Comparison of ENCODE assay signal across 13 mouse cellular contexts in genomic region chr8:46479794-46480532, GRCm38 (mm10). TPM values are rescaled to one million over a fixed set of nuclear protein-coding genes. Genes with fewer than 3 reads are reported as not detected.
DNase-seq lines count a peak whose midpoint lies in the region; ATAC-seq and TF ChIP-seq lines count a peak whose summit lies in the region.
"Had no signal": no experiment of that assay in that cellular context is flagged by ENCODE, and none has a peak within 500 bp of the region (broad histone marks: within the 10 kb centered on the region; RNA-seq: fewer than 3 reads in every experiment).

No protein-coding gene starts in this region.

- no peak overlapping the region for H3K9ac ChIP-seq in hindbrain, embryonic 13.5 days
- no peak overlapping the region for H3K9ac ChIP-seq in hindbrain, embryonic 14.5 days
- H3K9ac ChIP-seq in intestine, postnatal 0 days (ENCODE audit: low read depth, low read length): peak overlapping the region; percentile 22; the same call in 1 of the 2 replicates
- 0 out of 2 replicates have a peak overlapping the region, but pooled peaks have one; percentile 35 for H3K9ac ChIP-seq in stomach, postnatal 0 days (ENCODE audit: low read length)
- H3K9ac ChIP-seq: lung, embryonic 15.5 days had no signal

- peaks cover 9% of the 10 kb centered on the region for H3K4me1 ChIP-seq in hindbrain, embryonic 13.5 days (replicated peaks)
- 0 out of 2 replicates have a peak, but pooled peaks cover 3% of the 10 kb centered on the region for H3K4me1 ChIP-seq in hindbrain, embryonic 14.5 days (replicated peaks; ENCODE audit: control insufficient read depth, insufficient read depth, low read length)
- H3K4me1 ChIP-seq in intestine, postnatal 0 days (replicated peaks; ENCODE audit: control insufficient read depth, insufficient read depth, low read length): peaks cover 18% of the 10 kb centered on the region
- H3K4me1 ChIP-seq in stomach, postnatal 0 days (replicated peaks; ENCODE audit: control insufficient read depth, insufficient read depth): no peaks in the 10 kb centered on the region; the same call in 1 of the 2 replicates

- 72% methylated on average over 7 of the region's 7 CpGs for WGBS in hindbrain, embryonic 13.5 days
- WGBS in hindbrain, embryonic 14.5 days: 75% methylated on average over 7 of the region's 7 CpGs
- 23% methylated on average over 7 of the region's 7 CpGs for WGBS in intestine, postnatal 0 days
- WGBS in stomach, postnatal 0 days: 37% methylated on average over 7 of the region's 7 CpGs

- no peaks in the 10 kb centered on the region for H3K36me3 ChIP-seq in hindbrain, embryonic 13.5 days
- no peaks in the 10 kb centered on the region for H3K36me3 ChIP-seq in hindbrain, embryonic 14.5 days (replicated peaks; ENCODE audit: control insufficient read depth, insufficient read depth)
- no peaks in the 10 kb centered on the region; the same call in 1 of the 2 replicates for H3K36me3 ChIP-seq in intestine, postnatal 0 days (ENCODE audit: control insufficient read depth, insufficient read depth)
- H3K36me3 ChIP-seq in stomach, postnatal 0 days (ENCODE audit: control insufficient read depth, insufficient read depth, low read length): no peaks in the 10 kb centered on the region
- H3K36me3 ChIP-seq: lung, embryonic 15.5 days had no signal

- 0 out of 2 replicates have a peak overlapping the region, but pooled peaks have one; percentile 1 for H3K27ac ChIP-seq in hindbrain, embryonic 13.5 days
- no peak overlapping the region for H3K27ac ChIP-seq in hindbrain, embryonic 14.5 days
- peak overlapping the region; percentile 62 for H3K27ac ChIP-seq in intestine, postnatal 0 days (ENCODE audit: low read depth, low read length)
- 0 out of 2 replicates have a peak overlapping the region, but pooled peaks have one; percentile 30 for H3K27ac ChIP-seq in stomach, postnatal 0 days (replicated peaks)
- H3K27ac ChIP-seq: layer of hippocampus, adult 2 months; lung, embryonic 15.5 days had no signal

- H3K27me3 ChIP-seq in hindbrain, embryonic 13.5 days: peaks cover 10% of the 10 kb centered on the region; the same call in 1 of the 2 replicates
- no peaks in the 10 kb centered on the region for H3K27me3 ChIP-seq in hindbrain, embryonic 14.5 days (ENCODE audit: control insufficient read depth, insufficient read depth, low read length)
- no peaks in the 10 kb centered on the region for H3K27me3 ChIP-seq in intestine, postnatal 0 days (replicated peaks; ENCODE audit: control insufficient read depth, insufficient read depth, low read length)
- H3K27me3 ChIP-seq in stomach, postnatal 0 days (ENCODE audit: control insufficient read depth, insufficient read depth, low read length): no peaks in the 10 kb centered on the region
- H3K27me3 ChIP-seq: lung, embryonic 15.5 days had no signal

- H3K9me3 ChIP-seq in hindbrain, embryonic 13.5 days: no peaks in the 10 kb centered on the region
- H3K9me3 ChIP-seq in hindbrain, embryonic 14.5 days (ENCODE audit: control insufficient read depth, low read length): no peaks in the 10 kb centered on the region
- H3K9me3 ChIP-seq in intestine, postnatal 0 days (ENCODE audit: control insufficient read depth): no peaks in the 10 kb centered on the region
- no peaks in the 10 kb centered on the region for H3K9me3 ChIP-seq in stomach, postnatal 0 days (ENCODE audit: control insufficient read depth, low read length)
- H3K9me3 ChIP-seq: lung, embryonic 15.5 days had no signal

- no peak overlapping the region for H3K4me2 ChIP-seq in hindbrain, embryonic 13.5 days
- H3K4me2 ChIP-seq in hindbrain, embryonic 14.5 days (replicated peaks): no peak overlapping the region
- H3K4me2 ChIP-seq in intestine, postnatal 0 days (replicated peaks; ENCODE audit: low read depth): 0 out of 2 replicates have a peak overlapping the region, but pooled peaks have one; percentile 9
- no peak overlapping the region for H3K4me2 ChIP-seq in stomach, postnatal 0 days (replicated peaks; ENCODE audit: low read depth)
- H3K4me2 ChIP-seq: lung, embryonic 15.5 days had no signal

- no peak for DNase-seq in hindbrain, embryonic 14.5 days (ENCODE audit: low spot score)
- peak; percentile 57 for DNase-seq in retina, adult 2 months (ENCODE audit: low read depth, low spot score)
- no peak for DNase-seq in retina, embryonic 14.5 days (ENCODE audit: low spot score)
- DNase-seq in stomach, postnatal 0 days (ENCODE audit: low spot score): peak; percentile 45
- DNase-seq in thymus, adult 18-20 months: no peak
- no peak for DNase-seq in cerebellum, postnatal 14 days
- DNase-seq: right cerebral cortex, postnatal 14 days; thymus, postnatal 36 days had no signal

- TF ChIP-seq EP300 in stomach, postnatal 0 days (optimal IDR thresholded peaks at IDR 0.05): no peak

- H3K4me3 ChIP-seq in hindbrain, embryonic 13.5 days: no peak overlapping the region
- H3K4me3 ChIP-seq in hindbrain, embryonic 14.5 days (replicated peaks; ENCODE audit: low read length): no peak overlapping the region
- H3K4me3 ChIP-seq in intestine, postnatal 0 days (ENCODE audit: low read depth, low read length): no peak overlapping the region
- no peak overlapping the region for H3K4me3 ChIP-seq in stomach, postnatal 0 days (ENCODE audit: low read depth, low read length)
- H3K4me3 ChIP-seq: erythroblast, embryonic 14.5 days; layer of hippocampus, adult 2 months; lung, embryonic 15.5 days had no signal

- no peak for ATAC-seq in hindbrain, embryonic 13.5 days (ENCODE audit: low FRiP score)
- ATAC-seq in hindbrain, embryonic 14.5 days (ENCODE audit: low FRiP score): no peak
- ATAC-seq in intestine, postnatal 0 days: peak; percentile 22; the same call in 1 of the 2 replicates
- peak; percentile 49; the same call in 1 of the 2 replicates for ATAC-seq in stomach, postnatal 0 days (ENCODE audit: low FRiP score, low TSS enrichment)

- 0 out of 2 replicates have a peak, but pooled peaks have one; percentile 4 for TF ChIP-seq CTCF in intestine, postnatal 0 days (IDR thresholded peaks at IDR 0.05; ENCODE audit: low read depth)
- no peak for TF ChIP-seq CTCF in stomach, postnatal 0 days (IDR thresholded peaks at IDR 0.05; ENCODE audit: low read depth)

RNA-seq across cellular contexts. Expression of gene Acsl1, which starts 9.1 kb away (rescaled TPM):
- polyA plus RNA-seq in hindbrain, embryonic 13.5 days (2015; fragmentation: Nextera tagmentation; extraction: Ambion mirVana): 15.2 and 16.3 TPM in 2 replicates
- polyA plus RNA-seq in hindbrain, embryonic 14.5 days (2014; fragmentation: Nextera tagmentation; extraction: Ambion mirVana): 21.9 and 22.1 TPM in 2 replicates
- 54.0 and 59.1 TPM in 2 replicates for polyA plus RNA-seq in intestine, postnatal 0 days (2015; fragmentation: Nextera tagmentation; extraction: Ambion mirVana)
- polyA plus RNA-seq in stomach, postnatal 0 days (2015; fragmentation: Nextera tagmentation; extraction: Ambion mirVana): 47.4 and 47.5 TPM in 2 replicates

Comparison
In these comparisons a context has a peak if more than half of its experiments do, and no peak if none do; other contexts are left out.
1. DNase-seq: peak in retina, adult 2 months (single experiment) and stomach, postnatal 0 days (single experiment); none in hindbrain, embryonic 14.5 days (single experiment), retina, embryonic 14.5 days (single experiment), thymus, adult 18-20 months (0 of 2) and cerebellum, postnatal 14 days (0 of 2).
2. ATAC-seq: peak in intestine, postnatal 0 days (single experiment) and stomach, postnatal 0 days (single experiment); none in hindbrain, embryonic 13.5 days (single experiment) and hindbrain, embryonic 14.5 days (single experiment).
3. H3K9ac ChIP-seq: peak in intestine, postnatal 0 days (single experiment) and stomach, postnatal 0 days (single experiment); none in hindbrain, embryonic 13.5 days (single experiment) and hindbrain, embryonic 14.5 days (single experiment).